Mouse (Mus musculus) right cerebral cortex, adult 18-20 months (tissue): ENCODE measurements around the gene Magi1.
A peak's percentile ranks its signal among the peaks of the same experiment; 100 is the strongest.

Source experiments
- DNase-seq: peaks from one replicate; pipeline ENCODE4 v3.0.0; 2022; ENCODE audit warnings: mixed read lengths

Gene Magi1

GRCm38 (mm10) chr6:94256982-94257830, 26.5 kb downstream of the Magi1 start:
- no peak for DNase-seq

GRCm38 (mm10) chr6:94253943-94254342, 29.8 kb downstream of the Magi1 start:
- no peak for DNase-seq

GRCm38 (mm10) chr6:94251358-94251945, 32.3 kb downstream of the Magi1 start:
- no peak for DNase-seq

- DNase-seq: no peak
Observed at GRCm38 (mm10) chr6:94249286-94249790, 34.4 kb downstream of the Magi1 start.

GRCm38 (mm10) chr6:94241251-94241650, 42.5 kb downstream of the Magi1 start:
- peak; percentile 55 for DNase-seq

GRCm38 (mm10) chr6:94238643-94239042, 45.1 kb downstream of the Magi1 start:
- no peak for DNase-seq

- DNase-seq: no peak
Observed at GRCm38 (mm10) chr6:94236899-94237298, 46.8 kb downstream of the Magi1 start.

- DNase-seq: no peak
Observed at GRCm38 (mm10) chr6:94232243-94232785, 51.4 kb downstream of the Magi1 start.

- DNase-seq: no peak
Observed at GRCm38 (mm10) chr6:94231831-94232230, 51.9 kb downstream of the Magi1 start.

- DNase-seq: no peak
Observed at GRCm38 (mm10) chr6:94231367-94231766, 52.4 kb downstream of the Magi1 start.

- DNase-seq: no peak
Observed at GRCm38 (mm10) chr6:94230918-94231317, 52.8 kb downstream of the Magi1 start.

GRCm38 (mm10) chr6:94230129-94230528, 53.6 kb downstream of the Magi1 start:
- DNase-seq: no peak

GRCm38 (mm10) chr6:94226262-94226661, 57.5 kb downstream of the Magi1 start:
- DNase-seq: peak; percentile 52

- peak; percentile 67 for DNase-seq
Observed at GRCm38 (mm10) chr6:94225832-94226231, 57.9 kb downstream of the Magi1 start.

- no peak for DNase-seq
Observed at GRCm38 (mm10) chr6:94225091-94225490, 58.6 kb downstream of the Magi1 start.

GRCm38 (mm10) chr6:94222253-94222652, 61.5 kb downstream of the Magi1 start:
- no peak for DNase-seq

- DNase-seq: no peak
Observed at GRCm38 (mm10) chr6:94221750-94222149, 62.0 kb downstream of the Magi1 start.

GRCm38 (mm10) chr6:94218076-94218475, 65.6 kb downstream of the Magi1 start:
- DNase-seq: no peak

GRCm38 (mm10) chr6:94215834-94216233, 67.9 kb downstream of the Magi1 start:
- no peak for DNase-seq

GRCm38 (mm10) chr6:94214895-94215538, 68.7 kb downstream of the Magi1 start:
- DNase-seq: no peak

- DNase-seq: no peak
Observed at GRCm38 (mm10) chr6:94205926-94206325, 77.8 kb downstream of the Magi1 start.

GRCm38 (mm10) chr6:94203642-94204145, 80.0 kb downstream of the Magi1 start:
- no peak for DNase-seq

- no peak for DNase-seq
Observed at GRCm38 (mm10) chr6:94201940-94202339, 81.8 kb downstream of the Magi1 start.
